Mouse (Mus musculus): ENCODE results near the gene Celf1. TPM values are rescaled to one million over a fixed set of nuclear protein-coding genes. Genes with fewer than 3 reads are reported as not detected.

Celf1 gene
- 10 to 100 TPM in 1 of 2 experiments, 1 to 10 TPM in 1; 4.8 to 20.5 TPM for polyA plus RNA-seq (2012; fragmentation: generic; extraction: Trizol)

DNA sequence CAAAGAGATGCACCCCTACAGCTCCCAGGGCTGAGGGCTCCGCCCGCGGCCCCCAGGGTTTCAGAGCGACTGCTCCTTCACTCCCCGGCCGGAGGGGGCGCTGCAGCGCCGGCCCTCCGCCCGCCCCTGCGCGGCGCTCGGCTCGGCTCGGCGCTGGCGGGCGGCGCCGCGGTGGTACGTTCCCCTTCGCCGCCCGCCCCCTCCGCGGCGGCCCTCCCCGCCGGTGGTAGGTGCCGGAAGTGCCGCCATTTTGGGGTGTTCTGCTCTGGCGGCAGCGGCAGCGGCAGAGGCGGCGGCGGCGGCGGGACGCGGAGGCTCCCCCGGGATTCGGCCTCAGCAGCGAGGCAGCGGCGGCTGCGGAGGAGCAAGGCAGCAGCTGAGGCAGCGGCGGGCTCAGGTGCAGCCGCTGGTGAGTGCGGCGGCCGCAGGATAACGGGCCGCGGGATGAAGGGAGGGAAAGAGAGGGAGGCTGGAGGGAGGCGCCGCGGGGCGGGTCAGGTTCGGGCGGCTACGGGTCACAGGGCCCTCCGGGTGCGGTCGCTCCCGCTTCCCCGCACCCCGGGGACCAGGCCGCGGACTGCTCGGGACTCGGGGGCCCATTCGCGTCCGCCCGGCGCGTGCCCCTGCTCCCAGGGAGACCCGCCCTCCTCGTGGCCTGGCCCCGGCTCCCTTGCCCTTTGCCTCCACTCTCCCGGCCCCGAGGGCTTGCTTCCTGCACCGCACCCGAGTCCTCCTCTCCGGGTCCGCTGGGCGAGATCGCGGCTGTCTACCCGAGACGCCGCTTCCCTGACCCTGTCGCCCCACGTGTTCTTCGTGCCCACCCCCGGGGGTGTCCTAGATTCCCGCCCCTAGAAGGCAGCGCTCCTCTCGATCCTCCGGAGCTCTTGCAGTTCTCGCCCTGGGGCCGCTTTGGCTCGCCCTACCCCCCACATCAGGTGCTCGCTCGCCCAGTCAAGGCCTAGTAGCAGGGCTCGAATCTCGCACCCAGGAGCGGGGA, at the start of gene Celf1:
Gene Celf1 (plus strand): TSS at position 150 of the 997 bp plus-strand sequence.

DNA sequence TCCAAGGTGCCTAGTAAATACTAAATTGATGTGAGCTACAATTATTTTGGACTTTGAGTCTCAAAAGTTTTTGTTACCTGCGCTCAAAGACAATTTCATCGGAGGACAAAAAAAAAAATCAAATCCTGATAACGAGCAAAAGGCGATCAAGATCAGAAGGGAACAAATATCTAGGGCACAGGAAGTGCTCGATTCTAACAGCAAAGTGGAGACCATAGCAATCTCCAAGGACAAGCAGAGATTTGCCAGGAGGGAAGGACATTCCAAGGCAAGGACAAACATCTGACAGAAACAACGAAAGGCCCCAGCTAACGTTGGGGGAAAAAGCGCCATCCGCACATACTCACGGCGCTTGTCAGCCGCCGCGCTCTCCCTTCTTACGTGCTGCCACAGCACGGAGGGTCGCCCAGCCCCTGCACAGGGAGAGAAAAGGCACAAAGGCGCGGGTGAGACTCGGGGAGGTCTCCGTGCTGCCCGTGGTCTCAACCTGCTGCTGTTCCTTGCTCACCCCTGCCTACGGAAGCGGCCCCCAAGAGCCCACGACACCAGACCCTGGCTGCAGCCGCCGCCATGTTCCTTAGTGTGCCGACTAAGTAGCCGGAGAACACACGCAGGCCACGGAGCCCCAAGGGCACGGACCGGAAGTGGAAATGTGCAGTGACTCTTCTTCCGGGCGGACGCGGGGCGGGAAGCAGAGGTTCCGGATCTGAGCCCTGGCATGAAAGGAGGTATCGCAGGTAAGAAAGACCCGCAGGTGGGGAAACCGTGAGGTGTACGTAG, 35.9 kb upstream of the Celf1 start, which contains the start of the genes Kbtbd4 and Ndufs3:
Gene Kbtbd4 (plus strand): TSS at position 665 of the 780 bp plus-strand sequence.
Gene Ndufs3 (minus strand): TSS at position 752 of the 780 bp plus-strand sequence.

DNA sequence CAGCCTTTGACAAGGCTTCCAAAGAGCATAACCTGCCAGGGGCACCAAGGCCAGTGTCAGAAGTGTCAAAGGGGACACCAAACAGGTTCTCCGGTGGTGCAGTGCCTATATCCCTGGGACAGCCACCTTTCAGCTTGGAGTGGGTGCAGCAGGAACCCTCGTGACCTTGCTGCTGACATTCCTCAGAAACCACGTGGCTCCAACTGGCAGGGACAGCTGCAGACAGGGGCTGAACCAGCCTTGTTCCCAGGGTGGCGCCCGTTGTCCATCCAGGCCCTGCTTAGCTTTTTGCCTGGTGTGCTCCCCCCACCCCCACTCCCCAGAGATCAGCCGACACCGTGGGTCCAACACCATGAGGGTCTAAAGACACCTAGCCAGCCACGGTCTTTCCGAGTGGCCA, 95.2 kb downstream of the Celf1 start, which contains the start of gene Rapsn:
Gene Rapsn (plus strand): TSS at position 236 of the 400 bp plus-strand sequence.

DNA sequence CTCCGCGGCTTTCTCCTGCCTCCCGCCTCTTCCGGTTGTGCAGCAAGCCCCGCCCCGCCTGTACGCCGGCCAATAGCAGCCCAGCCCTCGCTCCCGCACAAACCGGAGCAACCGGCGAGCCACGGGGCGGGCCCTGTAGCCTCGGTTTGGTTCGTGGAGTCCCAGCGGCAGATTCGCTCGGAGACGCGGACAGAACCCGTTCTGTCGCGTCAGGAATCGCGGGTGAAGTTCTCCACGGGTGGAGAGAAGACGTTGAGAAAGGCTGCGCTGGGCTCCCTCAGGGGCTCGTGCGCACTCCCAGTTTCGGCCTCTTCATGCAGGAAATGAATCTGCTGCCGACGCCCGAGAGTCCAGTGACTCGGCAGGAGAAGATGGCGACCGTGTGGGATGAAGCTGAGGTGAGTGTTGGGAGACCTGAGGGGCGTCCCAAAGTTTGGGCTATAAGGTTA, 113.8 kb downstream of the Celf1 start, which contains the start of gene Psmc3:
Gene Psmc3 (plus strand): TSS at position 76 of the 449 bp plus-strand sequence.

Other genes with a start within 250 kb of the Celf1 start
- gene Fnbp4, start 195.0 kb upstream of the Celf1 start, polyA plus RNA-seq (2012; fragmentation: generic; extraction: Trizol): 10 to 100 TPM in 1 of 2 experiments, 1 to 10 TPM in 1; 1.4 to 13.0 TPM
- under 1 TPM in 1 of 2 experiments, not detected in 1; 0.06 TPM for gene Agbl2, start 157.7 kb upstream of the Celf1 start, polyA plus RNA-seq (2012; fragmentation: generic; extraction: Trizol)
- 100 to 1,000 TPM in 1 of 2 experiments, 10 to 100 TPM in 1; 79.0 to 232 TPM for gene Mtch2, start 93.2 kb upstream of the Celf1 start, polyA plus RNA-seq (2012; fragmentation: generic; extraction: Trizol)
- under 1 TPM in 1 of 2 experiments, not detected in 1; 0.05 TPM for gene C1qtnf4, start 54.5 kb upstream of the Celf1 start, polyA plus RNA-seq (2012; fragmentation: generic; extraction: Trizol)
- gene Kbtbd4, start 35.6 kb upstream of the Celf1 start, polyA plus RNA-seq (2012; fragmentation: generic; extraction: Trizol): 10 to 100 TPM in 1 of 2 experiments, 1 to 10 TPM in 1; 4.6 to 16.5 TPM
- gene Ndufs3, start 35.6 kb upstream of the Celf1 start, polyA plus RNA-seq (2012; fragmentation: generic; extraction: Trizol): 100 to 1,000 TPM; 135 to 137 TPM
- gene Rapsn, start 95.2 kb downstream of the Celf1 start, polyA plus RNA-seq (2012; fragmentation: generic; extraction: Trizol): 1 to 10 TPM in 1 of 2 experiments, under 1 TPM in 1; 0.73 to 2.1 TPM
- gene Psmc3, start 113.6 kb downstream of the Celf1 start, polyA plus RNA-seq (2012; fragmentation: generic; extraction: Trizol): 100 to 1,000 TPM; 217 to 272 TPM
- gene Slc39a13, start 130.0 kb downstream of the Celf1 start, polyA plus RNA-seq (2012; fragmentation: generic; extraction: Trizol): 10 to 100 TPM; 32.7 to 63.7 TPM
- gene Spi1, start 142.0 kb downstream of the Celf1 start, polyA plus RNA-seq (2012; fragmentation: generic; extraction: Trizol): under 1 TPM in 1 of 2 experiments, not detected in 1; 0.04 TPM
- gene Mybpc3, start 177.8 kb downstream of the Celf1 start, polyA plus RNA-seq (2012; fragmentation: generic; extraction: Trizol): under 1 TPM in 1 of 2 experiments, not detected in 1; 0.02 TPM
- gene Madd, start 243.5 kb downstream of the Celf1 start, polyA plus RNA-seq (2012; fragmentation: generic; extraction: Trizol): 1 to 10 TPM; 1.8 to 6.0 TPM

All from C3H10T1/2 (cell line).